Mouse (Mus musculus) adrenal gland, postnatal 25 days (tissue): ENCODE measurements around the gene Gatm. TPM values are rescaled to one million over a fixed set of nuclear protein-coding genes. Genes with fewer than 3 reads are reported as not detected.

Source experiments
- DNase-seq: peaks from one replicate; pipeline ENCODE4 v3.0.0; 2021; ENCODE audit warnings: mixed read lengths
- long read RNA-seq: library from polyadenylated mRNA; stranded (forward); transcript quantifications from one replicate; pipeline ENCODE4 v2.0.0, GENCODE M21; 2021
- total RNA-seq: library from RNA; stranded (reverse); gene quantifications from 2 replicates; pipeline ENCODE4 v1.2.3, GENCODE M21; 2021

Gatm gene
- total RNA-seq: 2.0 and 5.0 TPM in 2 replicates
- long read RNA-seq, transcript Gatm-201 (9 exons, 2,389 nt): major isoform, 6 of 6 reads
- long read RNA-seq, partial matches to known transcripts: 0 of 6 reads
- long read RNA-seq, other reads (novel, unspliced or antisense): 0 of 6 reads

DNA sequence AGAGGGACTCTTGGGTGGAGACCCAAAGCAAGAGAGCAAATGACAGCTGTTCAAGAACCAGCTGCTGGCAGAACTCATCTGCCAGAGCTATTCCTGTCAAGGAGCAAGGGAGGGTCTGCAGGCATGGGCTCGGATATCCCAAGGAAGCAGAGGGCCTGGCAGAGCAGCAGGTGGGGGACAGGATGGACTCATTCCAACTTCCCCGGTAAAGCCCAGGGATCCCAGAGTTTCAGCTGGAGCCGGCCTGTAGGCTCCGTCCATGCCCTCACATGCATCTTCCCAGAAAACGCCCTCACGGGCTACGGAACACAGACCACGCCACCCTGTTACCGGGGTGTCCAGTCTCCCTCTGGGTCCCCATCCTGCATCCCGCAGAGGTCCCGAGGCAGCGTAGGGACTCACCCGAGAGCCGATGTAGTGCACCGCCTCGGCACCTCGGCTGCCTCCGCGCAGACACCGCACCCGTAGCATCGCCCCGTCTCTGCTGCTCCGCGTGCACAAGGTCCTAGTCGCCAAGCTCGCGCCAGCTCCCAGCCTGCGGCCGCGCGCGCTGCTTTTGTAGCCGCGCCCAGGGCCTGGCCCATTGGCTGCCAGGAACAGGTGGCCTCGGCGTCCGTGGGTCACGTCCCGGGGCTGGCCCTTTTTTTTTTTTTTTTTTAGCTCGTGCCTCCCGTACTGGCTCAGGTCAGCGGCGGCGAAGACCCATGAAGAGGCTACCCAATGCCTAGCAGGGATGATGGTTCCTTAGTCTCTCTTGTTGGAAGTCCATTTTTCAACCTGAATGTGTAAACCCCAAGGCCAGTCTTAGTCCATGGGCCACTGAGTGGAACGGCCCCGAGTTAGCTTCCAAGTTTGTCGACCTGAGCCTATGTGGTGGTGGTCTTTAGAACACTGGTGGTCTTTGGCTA lies at the start of gene Gatm:
Gene Gatm, minus strand, starts transcription at position 558 of the 908 bp plus-strand sequence.
- peak; percentile 67 for DNase-seq

DNA sequence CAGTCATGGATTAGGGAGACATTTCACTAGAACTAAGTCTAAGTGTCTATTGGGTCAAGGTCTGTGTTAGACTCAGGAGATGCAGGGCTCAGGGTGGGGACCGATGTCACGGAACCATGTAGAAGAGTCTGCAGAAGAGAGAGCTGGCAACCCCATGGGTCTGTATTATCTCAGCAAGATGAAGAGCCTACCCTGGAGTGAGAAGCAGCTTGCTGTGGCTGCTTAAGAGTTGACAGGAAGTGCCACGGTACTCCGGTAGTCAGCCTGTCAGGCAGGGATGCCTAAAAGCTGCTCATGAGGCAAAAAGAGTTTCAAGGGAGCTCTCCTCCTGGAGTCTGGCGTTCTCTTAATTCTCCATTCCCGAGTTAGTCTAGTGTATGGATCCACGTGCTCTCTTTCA lies 48.7 kb upstream of the Gatm start:
- no peak for DNase-seq

DNA sequence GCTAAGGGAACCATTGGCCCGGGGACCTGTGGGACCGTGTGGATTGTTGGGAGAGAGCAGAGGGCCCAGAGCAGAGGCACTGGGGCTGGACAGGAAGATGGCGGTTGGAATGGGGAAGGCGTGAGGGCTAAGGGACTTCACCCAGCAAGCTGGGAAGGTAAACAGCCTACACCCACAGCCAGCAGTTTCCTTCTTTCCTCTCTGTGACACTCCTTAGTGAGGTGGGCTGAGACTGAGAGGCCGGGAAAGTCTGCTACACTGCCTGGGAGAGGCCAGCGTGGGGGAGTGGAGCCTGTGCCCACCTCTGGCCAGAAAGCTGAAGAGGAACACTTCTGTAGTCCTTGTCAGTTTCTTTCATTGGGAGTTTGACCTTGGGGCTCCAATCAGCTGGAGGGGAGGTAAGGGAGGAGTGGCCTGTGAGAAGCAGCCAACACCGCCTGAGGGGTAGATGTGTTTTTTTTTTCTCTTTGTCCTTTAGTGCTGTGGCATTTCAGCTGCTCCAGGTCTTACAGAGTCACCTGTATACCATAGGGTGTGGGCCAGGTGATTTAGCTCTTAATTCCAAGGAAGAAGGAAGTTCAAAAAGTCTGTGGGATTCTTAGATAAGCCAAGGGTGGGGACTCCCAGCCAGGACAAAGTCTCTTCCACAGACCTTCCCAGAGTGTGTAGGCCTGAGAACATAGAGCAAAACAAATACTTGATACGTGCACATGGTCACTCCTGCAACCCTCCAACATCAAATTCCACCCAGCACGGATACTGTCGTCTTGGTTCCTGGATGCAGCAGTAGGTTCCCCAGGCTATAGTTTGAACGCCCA lies 46.8 kb upstream of the Gatm start:
- DNase-seq: no peak

DNA sequence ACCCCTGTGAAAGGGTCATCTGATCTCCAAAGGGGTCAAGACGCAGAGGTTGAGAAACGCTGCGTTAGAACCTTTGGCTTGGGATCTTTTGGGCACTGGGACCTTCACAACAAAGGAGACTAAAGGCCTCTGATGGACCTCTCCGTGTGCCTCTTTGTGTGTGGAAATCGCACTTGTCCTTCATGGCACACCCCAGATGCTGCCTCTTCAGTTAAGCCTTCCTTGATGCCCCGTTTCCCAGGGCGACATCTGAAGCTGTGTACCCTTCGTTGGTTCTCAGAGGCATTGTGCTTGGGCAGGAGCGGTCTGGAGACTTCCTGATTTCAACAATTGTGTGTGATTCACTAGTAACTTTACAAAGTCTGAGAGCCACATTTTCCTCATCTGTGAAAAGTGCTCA lies 45.7 kb upstream of the Gatm start:
- no peak for DNase-seq

DNA sequence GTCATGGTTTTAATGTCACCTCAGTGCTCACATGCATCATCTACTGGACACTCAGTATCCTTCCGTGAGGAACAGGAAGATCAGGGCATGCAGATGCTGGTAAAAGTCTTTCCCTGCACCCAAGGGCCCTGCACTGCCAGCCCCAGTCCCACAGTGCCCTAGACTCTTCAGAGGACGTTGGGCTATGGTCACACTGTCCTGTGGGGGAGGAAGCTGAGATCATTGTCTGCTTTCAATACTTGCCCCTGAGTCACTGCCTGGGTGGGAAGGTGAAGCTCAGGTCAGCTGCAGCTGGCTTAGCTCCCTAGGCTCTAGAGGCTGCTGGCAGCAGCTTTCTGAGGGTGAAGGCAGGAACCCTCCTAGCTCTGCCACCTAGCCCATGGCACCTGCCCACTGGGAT lies 44.9 kb upstream of the Gatm start:
- no peak for DNase-seq

DNA sequence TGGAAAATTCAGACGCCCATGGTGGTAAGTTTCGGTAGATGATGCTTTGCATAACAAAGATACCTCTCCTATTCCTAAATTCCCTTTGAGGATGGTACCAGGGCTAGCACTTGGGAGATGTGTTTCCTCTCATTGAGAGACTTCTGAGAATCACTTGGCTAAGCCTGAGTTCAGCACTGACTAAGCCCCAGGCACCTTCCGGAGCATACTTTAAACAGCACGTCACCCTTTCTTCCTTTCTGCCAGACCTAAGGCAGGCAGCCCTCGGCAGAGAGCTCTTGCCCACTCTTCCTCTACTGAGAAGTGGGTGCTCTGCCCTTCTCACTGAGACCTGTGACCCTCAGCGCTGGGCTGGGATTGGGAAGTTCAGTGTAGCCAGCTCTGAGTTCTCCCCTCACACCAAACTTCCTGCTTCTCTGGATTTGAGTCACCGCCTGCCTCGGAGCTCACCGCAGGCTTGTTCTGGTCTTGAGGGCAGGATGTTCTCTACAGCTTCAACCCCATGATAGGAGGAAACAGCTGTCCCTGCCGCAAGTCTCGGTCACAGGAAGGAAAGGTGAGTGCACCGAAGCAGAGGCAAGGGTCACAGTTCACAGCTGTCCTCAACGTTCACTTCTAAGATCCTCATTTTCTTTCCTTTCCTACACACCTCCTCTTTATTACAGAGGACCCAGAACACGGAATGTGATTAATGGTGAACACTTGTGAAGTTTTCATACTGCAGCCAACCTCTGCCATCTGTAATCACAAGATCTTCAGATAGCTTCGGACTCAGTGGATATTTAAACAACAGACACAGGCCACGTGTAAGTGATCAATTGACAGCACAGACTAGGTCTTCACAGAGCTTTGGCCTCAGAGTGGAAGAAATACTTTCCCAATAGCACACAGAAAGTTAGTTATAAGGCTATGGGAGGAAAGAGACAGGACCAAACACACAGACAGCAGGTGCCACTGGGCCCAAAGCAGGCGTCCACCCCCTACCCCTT lies 41.3 kb upstream of the Gatm start:
- no peak for DNase-seq

DNA sequence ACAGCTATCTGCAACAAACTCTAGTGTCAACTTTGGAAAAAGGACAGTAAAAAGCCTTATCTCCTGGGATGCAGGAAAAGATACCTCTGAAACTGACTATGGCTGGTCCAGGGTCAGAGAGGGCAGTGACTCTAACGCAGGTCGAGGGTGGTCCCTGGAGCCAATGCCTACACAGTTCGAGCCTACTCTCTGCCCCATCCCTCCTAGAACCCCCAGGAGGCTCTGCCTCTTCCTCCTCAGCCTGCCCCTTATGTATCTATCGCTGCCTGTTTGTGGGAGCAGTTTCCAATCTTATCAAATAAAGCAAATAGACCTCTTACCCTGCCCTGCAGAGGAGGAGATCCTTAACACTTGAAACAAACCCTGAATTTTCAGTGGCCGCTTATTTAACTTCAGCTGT lies 27.6 kb upstream of the Gatm start:
- no peak for DNase-seq

DNA sequence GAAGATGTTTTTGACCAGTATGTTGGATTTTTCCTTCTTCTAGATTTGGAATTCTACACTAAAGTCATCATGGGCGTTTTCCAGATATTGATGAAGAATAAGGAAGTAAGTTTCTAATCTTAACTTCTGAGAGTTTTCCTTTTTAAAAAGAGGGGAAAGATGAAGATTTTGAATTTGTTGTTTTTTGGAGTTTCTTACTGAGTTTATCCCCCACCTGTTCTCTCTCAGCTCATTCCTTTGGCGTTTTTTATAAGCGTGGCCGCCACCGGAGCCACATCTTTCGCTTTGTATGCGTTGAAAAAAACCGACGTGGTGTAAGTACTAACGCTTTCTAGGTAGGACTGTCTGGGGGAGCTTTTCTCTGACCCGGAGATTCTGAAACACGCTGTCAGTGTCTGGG lies 26.9 kb upstream of the Gatm start:
- DNase-seq: no peak

DNA sequence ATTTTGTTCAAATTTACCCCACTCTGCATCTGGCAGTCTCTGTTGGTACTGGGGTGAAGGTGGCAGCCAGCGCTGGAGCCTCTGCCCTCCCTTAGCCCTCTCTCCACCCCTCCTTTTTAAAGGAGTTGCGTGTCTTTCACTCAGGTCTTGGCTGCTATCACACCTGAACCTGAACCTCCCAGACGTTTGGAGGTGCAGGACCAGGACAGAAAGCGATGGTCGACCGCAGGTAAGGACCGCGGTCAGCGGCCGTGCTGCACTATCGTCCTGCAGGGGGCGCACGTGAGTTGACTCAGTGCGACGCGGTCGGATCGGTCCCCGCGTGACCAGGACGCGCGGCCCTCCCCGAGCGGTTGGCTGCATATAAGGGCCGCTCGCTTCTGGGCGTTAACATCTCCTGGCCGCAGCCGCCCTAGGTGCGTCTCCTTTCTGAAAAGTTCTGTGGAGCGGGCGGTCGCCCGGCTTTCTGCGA lies 26.5 kb upstream of the Gatm start:
- DNase-seq: peak; percentile 86

DNA sequence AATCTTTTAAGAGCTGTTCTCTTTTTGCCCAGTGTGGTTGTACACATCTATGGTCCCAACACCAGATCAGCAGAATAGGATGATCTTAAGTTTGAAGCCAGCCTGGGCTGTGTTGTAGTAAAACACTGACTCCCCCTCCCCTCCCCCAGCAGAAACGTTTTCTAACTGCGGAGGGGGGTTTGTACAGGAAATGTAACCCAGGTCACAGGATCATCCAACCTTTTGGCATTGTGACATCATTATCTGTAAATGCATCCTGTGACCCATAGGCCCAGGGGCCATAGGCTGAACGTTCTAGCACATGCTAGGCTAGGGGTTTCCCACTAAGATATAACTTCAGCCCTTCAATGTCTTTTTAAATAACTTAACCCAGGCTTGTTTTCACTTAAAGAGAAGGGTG lies 25.6 kb upstream of the Gatm start, which contains the start of gene AA467197:
Gene AA467197, plus strand, starts transcription at position 301 of the 400 bp plus-strand sequence.
- DNase-seq: no peak

DNA sequence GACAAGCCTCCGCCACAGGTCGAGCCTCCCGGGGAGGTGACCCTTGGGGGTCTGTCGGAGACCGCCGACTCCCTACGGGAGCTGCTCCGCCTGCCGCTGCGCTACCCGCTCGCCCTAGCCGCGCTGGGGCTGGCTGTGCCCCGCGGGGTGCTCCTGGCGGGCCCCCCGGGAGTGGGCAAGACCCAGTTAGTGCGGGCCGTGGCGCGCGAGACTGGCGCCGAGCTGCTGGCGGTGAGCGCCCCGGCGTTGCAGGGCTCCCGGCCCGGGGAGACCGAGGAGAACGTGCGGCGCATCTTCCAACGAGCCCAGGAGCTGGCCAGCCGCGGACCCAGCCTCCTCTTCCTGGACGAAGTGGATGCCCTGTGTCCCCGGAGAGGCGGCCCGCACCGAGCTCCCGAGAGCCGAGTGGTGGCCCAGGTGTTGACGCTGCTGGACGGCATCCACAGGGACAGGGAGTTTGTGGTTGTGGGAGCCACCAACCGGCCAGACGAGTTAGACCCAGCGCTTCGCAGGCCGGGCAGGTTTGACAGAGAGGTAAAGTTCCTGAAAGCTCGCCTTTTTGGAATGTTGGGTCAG lies 20.2 kb upstream of the Gatm start:
- peak; percentile 45 for DNase-seq

DNA sequence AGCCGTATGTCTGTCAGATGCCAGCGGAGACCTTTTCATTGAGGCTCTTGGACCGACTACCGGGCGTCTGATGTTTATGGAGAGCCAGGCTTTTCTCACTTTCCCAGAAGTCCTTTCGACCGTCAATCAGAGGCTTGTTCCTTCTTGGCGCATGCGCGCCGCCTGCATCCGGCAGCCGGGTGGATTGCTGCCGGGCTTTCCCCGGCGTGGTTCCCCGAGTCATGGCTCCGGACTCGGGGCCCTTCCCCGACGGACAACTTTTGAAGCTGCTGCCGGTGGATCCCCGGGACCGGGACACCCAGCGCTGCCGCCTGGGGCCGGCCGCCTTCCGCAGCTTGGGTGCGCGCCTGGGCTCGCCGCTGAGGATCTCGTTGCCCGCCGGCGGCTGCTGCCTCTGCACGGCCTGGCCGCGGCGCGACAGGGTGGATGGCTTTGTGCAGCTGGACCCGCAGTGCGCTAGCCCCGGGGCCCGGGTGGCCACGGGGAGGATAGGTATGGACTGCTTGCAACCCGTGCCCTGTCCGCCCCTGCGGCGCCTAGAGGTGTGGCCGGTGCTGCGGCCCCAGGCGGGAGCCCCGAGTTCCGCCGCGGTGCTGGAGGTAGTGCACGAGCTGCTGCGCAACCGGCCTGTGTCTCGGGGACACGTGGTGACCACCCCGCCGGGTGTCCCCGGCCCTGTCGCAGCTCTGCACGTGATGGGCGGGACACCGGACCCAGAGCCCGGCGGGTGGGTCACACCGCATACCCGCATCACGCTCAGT lies 19.5 kb upstream of the Gatm start:
- DNase-seq: peak; percentile 87

DNA sequence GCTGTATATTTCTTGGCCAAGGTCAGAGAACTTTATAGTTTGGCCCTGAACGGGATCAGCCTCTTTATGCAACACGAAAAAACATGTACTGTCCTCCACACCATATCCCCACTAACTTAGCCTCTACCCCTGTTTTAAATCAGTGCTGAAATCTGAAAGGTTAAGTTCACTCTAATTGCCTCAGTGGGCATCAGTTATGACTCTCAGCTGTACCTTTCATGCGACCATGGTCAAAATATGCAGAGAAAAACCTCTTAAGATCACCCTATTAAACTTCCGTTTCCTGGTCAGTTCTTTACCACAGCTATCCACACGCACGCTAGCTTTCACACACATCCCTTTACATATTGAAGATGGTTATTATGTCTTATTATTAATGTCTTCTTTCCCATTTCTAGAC lies 18.8 kb upstream of the Gatm start:
- no peak for DNase-seq

DNA sequence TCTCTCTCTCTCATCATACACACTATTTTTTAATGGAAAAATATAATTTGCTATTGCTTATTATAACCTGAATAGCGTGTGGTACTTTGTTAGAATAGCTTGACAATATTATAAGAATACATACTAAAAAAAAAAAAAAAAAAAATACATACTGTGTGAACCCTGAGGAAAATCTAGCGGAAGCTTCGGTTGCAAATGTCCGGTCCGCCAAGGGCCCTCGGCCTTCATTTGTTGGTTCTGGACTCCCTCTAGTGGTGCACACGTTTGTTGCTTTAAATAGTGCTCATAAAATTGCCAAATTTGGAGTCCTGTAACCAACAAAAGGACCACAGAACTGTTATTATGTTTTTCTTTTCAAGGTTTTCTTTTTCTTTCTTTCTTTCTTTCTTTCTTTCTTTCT lies 17.9 kb upstream of the Gatm start:
- peak; percentile 61 for DNase-seq

DNA sequence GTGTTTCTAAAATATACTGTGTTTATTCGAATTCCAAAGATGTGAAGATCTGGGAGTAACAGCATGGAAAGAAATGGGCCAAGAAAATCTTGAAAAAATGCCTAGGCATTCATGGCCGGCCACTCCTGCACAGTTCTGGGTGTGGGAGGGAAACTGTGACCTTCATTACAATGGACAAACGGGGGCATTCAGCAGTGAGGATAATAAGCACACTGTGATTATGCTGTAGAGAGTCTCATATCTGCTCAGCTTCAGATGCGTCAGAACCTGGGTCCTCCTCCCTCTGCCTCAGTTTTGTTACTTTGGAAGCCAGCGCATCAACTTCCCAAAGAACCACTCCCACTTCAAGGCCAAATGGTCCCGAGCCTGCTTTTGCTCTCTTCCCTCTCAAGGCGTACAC lies 14.8 kb upstream of the Gatm start:
- DNase-seq: no peak

DNA sequence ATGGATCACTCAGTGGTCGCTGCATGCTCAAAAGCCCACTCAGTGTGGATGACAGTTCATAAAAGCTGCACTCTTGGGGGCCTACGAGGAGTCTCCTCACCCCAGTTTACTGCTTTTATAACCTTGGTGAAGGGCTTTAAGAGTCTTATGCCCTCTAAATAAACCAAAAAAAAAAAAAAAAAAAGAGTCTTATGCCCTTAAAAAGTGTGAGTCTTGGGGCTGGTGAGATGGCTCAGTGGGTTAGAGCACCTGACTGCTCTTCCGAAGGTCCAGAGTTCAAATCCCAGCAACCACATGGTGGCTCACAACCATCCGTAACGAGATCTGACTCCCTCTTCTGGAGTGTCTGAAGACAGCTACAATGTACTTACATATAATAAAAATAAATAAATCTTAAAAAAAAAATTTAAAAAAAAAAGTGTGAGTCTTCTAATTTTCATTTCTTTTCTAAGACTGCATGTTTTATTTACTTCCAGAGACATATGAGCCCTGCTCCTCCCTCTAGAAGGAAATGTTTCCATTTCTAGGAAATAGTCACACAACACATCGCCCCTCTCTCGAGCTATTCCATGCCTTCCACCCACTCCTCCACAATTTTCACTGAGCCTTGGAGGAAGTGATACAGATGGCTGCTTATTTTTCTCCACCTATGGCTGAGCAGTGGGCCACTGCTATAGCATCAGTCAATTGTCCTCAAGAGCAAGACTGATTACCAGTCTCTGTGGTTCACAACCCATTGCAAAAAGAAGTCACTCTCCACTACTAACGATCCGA lies 10.4 kb upstream of the Gatm start:
- no peak for DNase-seq

DNA sequence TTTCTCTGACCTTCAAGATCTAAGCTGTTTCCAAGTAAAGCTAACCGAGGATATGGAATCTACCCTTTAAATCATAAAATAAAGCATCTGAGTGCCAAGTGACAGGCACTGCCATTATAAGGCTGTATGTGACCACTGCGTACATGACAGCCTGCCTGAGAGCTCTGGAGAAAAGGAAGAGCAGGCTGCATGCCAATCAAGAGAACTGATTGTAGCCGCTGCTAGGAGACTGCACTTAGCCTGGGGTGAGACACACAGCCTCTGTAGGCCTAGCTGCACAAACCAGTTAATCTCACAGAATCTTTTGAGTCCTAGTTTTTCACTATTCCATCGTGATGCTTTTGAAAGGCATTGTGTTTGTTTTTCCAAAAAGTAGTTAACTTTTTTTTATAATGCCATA lies 7.6 kb upstream of the Gatm start:
- DNase-seq: no peak

DNA sequence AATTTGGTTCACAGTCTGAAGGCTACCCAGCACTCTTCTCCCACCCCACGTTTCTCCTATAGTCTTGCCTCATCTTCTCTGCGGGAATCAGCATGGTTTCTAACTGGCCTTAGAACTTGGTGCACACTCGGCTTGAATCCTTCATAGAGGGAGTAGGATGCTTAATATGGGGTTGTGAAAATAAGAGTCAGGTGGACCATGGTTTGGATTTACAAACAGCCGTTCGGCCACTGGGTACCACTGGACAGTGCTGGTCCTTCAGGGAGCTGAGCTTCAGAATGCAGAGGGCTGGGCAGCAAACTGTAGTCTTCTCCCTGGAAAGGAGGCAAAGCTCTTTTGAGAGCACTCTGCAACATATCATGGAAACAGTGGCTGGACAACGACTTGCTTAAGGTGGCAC lies 6.7 kb upstream of the Gatm start:
- no peak for DNase-seq

DNA sequence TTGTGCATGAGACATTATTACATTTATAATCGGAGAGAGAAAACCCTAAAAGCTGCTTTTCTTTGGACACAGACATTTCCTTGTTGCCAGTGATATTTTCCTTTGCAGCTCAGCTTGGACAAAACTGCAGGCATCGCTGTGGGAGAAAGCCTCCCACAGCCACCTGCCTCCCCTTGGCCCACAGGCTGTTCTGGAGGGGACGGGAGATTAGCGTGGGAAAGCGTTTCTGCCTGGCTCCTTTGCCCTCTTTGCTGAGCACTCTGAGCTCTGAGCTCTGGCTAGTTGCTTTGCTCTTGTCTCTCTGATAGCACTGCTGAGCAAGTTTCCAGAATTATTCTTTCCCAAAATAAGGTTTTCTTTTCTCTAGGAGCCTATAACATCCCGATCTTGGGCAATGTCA lies 5.1 kb upstream of the Gatm start:
- DNase-seq: no peak

DNA sequence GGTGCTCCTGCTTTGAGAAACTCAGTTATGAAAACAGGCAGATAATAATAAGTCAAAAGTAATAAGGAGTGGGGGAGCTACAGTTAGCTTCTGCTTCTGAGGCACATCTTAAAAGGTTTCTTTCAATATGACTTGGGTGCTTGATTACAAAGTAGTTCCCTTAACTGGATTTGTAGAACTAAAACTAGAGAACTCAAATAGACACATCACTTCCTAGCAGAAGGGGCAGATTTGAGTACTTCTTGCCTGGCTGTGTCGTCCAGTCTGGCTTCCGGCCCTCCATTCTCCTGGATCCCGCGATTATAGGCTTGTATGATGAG lies 511 bp upstream of the Gatm start:
- no peak for DNase-seq
